Mouse (Mus musculus) cerebellum, adult 2 months (tissue): ENCODE measurements at regions not wholly inside any gene's neighbourhood (a gene's known extent, or its start where the extent isn't known, plus 50 kb on each side); places are given as distances from the start of the nearest gene placed in this dataset.

ENCODE experiments used
- DNase-seq, 2 experiments: peaks; one replicate each; pipeline ENCODE4 v3.0.0; 2021
- H3K27ac ChIP-seq: fragments of 200-500 bp; 2 replicates; pipeline ENCODE4 v1.5.1; 2012; ENCODE audit warnings: low read length, control low read depth, inconsistent platforms; ENCODE audit not compliant: insufficient read depth
- H3K27me3 ChIP-seq: fragments of 200-500 bp; 2 replicates; pipeline ENCODE4 v1.6.1; 2012; ENCODE audit warnings: inconsistent platforms, mild to moderate bottlenecking, low read length, moderate library complexity; ENCODE audit not compliant: control insufficient read depth, insufficient read depth
- H3K4me1 ChIP-seq: fragments of 200-500 bp; 2 replicates; pipeline ENCODE4 v1.6.1; 2011; ENCODE audit warnings: low read length; ENCODE audit not compliant: control insufficient read depth, insufficient read depth
- H3K4me3 ChIP-seq: fragments of 200-500 bp; replicated peaks from 2 replicates; pipeline ENCODE3; 2011; ENCODE audit warnings: mild to moderate bottlenecking, low read depth, low read length, control low read depth; ENCODE audit not compliant: insufficient read depth
- CTCF ChIP-seq: fragments of 200-500 bp; IDR thresholded peaks from 2 replicates; pipeline ENCODE4 v1.5.1; 2011; ENCODE audit warnings: low read depth, mild to moderate bottlenecking, control low read depth, low read length, moderate library complexity, borderline replicate concordance; ENCODE audit not compliant: insufficient read depth
- POLR2A ChIP-seq: fragments of 200-500 bp; IDR thresholded peaks from 2 replicates; pipeline ENCODE4 v1.6.1; 2011; ENCODE audit warnings: low read length, control low read depth, borderline replicate concordance; ENCODE audit not compliant: insufficient read depth
- WGBS: fragments of 180-500 bp; shearing (Covaris S2); methylation state at CpG from one replicate; pipeline ENCODE4 v1.1.7; 2018; 5-methylcytosine and 5-hydroxymethylcytosine counted together

DNA sequence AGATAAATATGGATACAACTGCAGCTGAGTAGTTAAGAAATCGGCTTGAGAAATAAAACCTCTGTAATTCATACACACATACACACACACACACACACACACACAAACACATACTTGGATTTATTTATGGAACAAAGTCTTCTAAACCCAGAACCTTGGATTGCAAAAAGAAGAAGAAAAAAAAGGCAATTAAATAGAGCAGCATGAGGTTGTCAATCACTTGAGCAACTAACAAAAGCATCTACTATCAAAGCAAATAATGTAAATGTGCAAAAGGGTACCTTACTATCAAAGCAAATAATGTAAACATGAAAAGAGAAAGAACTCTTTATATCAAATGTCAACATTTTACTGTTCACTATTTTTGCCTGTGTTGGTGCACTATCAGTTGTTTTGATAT lies 826.1 kb upstream of the Nr2f1 start:
- H3K4me1 ChIP-seq = no peaks in the 10 kb centered on the region
- H3K4me3 ChIP-seq = no peak overlapping the region
- no peak overlapping the region for H3K27ac ChIP-seq
- 43% methylated on average over 1 of the region's 1 CpGs for WGBS
- no peaks in the 10 kb centered on the region for H3K27me3 ChIP-seq
- no peak for DNase-seq
- TF ChIP-seq POLR2A (no peak), CTCF (no peak)

DNA sequence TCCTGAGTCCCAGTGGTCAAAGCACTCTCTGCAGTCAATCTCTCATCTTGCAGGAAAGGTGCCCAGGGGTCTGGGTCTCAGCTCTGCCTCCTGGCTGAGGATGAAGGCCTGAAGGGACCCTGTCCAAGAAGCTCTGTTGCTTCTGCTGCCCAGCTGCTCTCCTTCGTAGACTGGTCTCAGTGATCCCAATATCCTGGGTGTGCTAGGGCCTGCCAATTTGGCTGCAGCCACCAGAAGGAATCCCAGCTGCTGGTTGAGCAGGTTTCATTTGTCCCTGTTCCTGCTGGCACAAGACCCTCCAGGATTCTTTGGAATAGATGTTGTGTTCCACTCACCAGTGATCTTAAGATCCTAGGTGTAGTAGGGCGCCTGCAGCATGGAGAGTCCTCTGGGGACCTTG lies 818.5 kb upstream of the Nr2f1 start:
- DNase-seq = no peak
- TF ChIP-seq CTCF (no peak), POLR2A (no peak)
- no peaks in the 10 kb centered on the region for H3K27me3 ChIP-seq
- H3K4me1 ChIP-seq = no peaks in the 10 kb centered on the region
- H3K4me3 ChIP-seq = no peak overlapping the region
- no peak overlapping the region for H3K27ac ChIP-seq
- WGBS = 18% methylated on average over 2 of the region's 2 CpGs

DNA sequence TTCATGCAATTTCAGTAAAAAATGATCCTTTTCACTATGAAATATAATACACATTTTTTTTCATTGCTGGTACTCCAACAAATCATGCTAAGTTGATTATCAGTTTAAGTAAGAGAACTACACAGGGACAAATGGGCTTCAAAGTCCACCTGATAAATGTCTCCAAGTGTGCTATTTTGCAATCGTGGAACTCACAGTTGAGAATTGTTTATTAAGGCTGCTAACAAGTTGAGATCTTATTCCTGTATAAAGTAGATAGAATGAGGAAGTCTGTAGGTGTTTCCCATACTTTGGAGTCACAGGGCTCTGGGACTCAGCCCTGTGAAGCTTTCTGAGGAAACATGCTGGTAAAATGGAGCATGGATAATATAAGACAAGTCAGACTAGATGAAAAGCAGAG lies 803.8 kb upstream of the Nr2f1 start:
- no peaks in the 10 kb centered on the region for H3K4me1 ChIP-seq
- TF ChIP-seq POLR2A (no peak), CTCF (no peak)
- no peaks in the 10 kb centered on the region for H3K27me3 ChIP-seq
- no peak for DNase-seq
- H3K27ac ChIP-seq = no peak overlapping the region
- no peak overlapping the region for H3K4me3 ChIP-seq
- 92% methylated on average over 1 of the region's 1 CpGs for WGBS

DNA sequence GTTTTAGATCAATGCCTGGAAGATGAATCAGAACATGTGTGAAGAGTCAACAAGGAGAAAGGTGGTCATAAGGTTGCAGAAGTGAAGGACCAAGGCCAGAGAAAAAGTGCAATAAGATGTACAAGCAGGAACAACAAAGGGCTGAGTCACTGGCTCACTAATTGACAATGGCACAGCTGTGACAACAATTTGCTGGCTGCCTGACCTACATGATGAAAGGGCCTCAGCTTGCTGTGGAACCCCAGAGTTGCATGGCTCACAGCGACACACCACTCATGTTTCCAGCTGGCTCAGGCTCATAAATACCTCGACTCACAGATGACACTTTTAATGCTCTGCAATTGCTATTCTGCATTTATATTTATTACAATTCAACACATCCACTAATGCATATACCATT lies 799.3 kb upstream of the Nr2f1 start:
- H3K4me1 ChIP-seq = no peaks in the 10 kb centered on the region
- H3K4me3 ChIP-seq = no peak overlapping the region
- H3K27ac ChIP-seq = no peak overlapping the region
- no peak for DNase-seq
- no peak for TF ChIP-seq CTCF
- no peak for TF ChIP-seq POLR2A
- H3K27me3 ChIP-seq = no peaks in the 10 kb centered on the region
- 7% methylated on average over 2 of the region's 2 CpGs for WGBS

DNA sequence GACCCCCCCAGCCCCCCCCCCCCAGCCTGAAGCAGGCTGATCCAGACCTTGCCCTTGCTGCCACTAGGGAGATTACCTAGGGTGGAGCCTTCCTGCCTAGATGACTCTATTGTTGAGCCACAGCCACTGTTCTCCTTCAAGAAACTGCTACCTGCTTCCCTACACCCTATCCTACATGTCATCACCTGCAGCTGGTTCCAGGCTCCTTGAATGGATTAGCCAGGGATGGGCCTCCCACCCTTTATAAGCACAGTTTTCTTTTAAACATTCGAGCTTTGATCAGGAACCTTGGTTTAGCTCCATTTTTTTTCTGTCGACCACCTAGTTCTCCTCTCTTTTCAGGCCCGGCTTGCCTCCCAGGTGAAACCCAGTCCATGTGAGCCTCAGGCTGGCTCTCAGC lies 792.8 kb upstream of the Nr2f1 start:
- no peak for TF ChIP-seq CTCF
- TF ChIP-seq POLR2A = no peak
- 87% methylated on average over 3 of the region's 3 CpGs for WGBS
- no peak overlapping the region for H3K4me3 ChIP-seq
- H3K27ac ChIP-seq = no peak overlapping the region
- no peaks in the 10 kb centered on the region for H3K27me3 ChIP-seq
- no peaks in the 10 kb centered on the region for H3K4me1 ChIP-seq
- DNase-seq = no peak

DNA sequence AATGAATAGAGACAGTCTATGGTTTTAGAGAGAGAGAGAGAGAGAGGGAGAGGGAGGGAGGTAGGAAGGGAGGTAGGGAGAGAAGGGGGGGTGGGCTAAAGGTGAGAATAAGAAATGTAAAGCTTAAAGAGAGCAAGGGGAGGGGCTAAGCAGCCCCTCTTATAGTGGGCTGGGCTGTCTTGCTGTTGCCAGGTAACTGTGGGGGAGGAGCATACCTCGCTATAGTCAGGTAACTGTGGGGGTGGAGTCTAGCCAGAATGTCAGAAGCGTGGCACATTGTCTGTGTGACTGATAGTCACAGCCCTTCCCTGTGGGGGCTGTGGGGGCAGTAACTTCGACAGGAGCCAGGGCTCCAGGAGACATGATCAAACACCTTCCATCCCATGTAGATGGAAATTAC lies 786.4 kb upstream of the Nr2f1 start:
- H3K4me1 ChIP-seq = no peaks in the 10 kb centered on the region
- H3K27me3 ChIP-seq = no peaks in the 10 kb centered on the region
- WGBS = 41% methylated on average over 3 of the region's 3 CpGs
- no peak overlapping the region for H3K27ac ChIP-seq
- H3K4me3 ChIP-seq = no peak overlapping the region
- no peak for DNase-seq
- TF ChIP-seq CTCF (no peak), POLR2A (no peak)

DNA sequence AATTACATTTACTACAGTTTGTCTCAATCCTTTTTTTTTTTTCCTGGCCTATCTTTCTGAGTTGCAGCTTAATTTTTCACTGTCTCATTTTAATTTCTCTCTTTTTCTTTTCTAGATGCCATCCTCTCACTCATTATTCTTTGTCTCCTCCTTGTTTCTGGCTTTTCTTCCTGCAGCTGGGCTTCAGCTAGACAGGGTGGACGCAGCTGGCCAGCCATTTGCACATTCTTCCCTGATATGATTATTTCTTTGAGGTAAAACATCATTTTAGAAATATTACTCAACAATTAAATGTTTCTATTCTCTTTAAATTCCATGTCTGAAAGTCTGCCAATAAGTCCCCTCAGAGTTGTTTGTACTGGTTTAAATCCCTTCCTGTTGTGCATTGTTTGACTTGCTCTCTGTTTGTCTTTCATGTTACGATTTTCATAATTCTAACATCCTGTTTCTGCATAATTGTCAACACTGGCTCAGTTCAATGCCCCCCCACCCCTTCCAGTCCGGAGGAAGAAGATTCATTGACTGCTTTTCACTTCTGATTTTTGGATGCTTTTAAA lies 777.7 kb upstream of the Nr2f1 start:
- Histone ChIP-seq H3K27me3 (no peaks in the 10 kb centered on the region), H3K27ac (no peak overlapping the region), H3K4me3 (no peak overlapping the region), H3K4me1 (no peaks in the 10 kb centered on the region)
- DNase-seq = no peak
- TF ChIP-seq CTCF = no peak
- TF ChIP-seq POLR2A = no peak
- 52% methylated on average over 3 of the region's 3 CpGs for WGBS

DNA sequence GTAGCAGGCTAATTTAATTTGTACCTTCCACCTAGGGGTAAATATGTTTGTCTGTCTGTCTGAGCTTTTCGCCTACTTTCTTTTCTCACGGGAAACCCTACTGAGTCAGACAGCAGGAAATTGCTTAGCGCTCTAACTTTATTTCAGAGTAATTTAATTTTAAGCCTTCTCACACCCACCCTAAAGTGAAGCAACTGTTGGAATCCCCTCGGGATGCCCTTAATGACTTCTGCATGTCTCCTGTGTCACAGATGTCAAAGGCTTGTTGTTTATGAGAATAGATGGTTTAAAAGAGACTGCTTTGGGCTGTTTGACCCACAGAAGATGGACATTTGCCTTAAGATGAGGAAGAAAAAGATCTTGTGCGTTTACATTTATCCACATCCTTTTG lies 738.8 kb upstream of the Nr2f1 start:
- no peaks in the 10 kb centered on the region for H3K27me3 ChIP-seq
- TF ChIP-seq POLR2A (no peak), CTCF (no peak)
- H3K4me1 ChIP-seq = no peaks in the 10 kb centered on the region
- WGBS = 9% methylated on average over 5 of the region's 5 CpGs
- DNase-seq = no peak
- no peak overlapping the region for H3K27ac ChIP-seq
- H3K4me3 ChIP-seq = no peak overlapping the region
